Mouse (Mus musculus) stomach, postnatal 0 days (tissue): ENCODE results near the gene Akap3. TPM values are rescaled to one million over a fixed set of nuclear protein-coding genes. Genes with fewer than 3 reads are reported as not detected.
A peak's percentile ranks its signal among the peaks of the same experiment; 100 is the strongest.

Experiments used
- ATAC-seq: fragments of 200-750 bp; cut with Nextera tagmentation; 2 replicates; pipeline ENCODE4 v1.8.0; 2017; ENCODE audit not compliant: low FRiP score, low TSS enrichment
- DNase-seq: peaks from one replicate; pipeline ENCODE4 v3.0.0-alpha.2; 2016; ENCODE audit warnings: low spot score
- H3K27ac ChIP-seq: fragments of 300-500 bp; sonication (generic); replicated peaks from 2 replicates; pipeline ENCODE4 v1.5.1; 2014; ENCODE audit warnings: mild to moderate bottlenecking, control low read depth
- H3K27me3 ChIP-seq: fragments of 300-500 bp; sonication (generic); 2 replicates; pipeline ENCODE4 v1.6.1; 2014; ENCODE audit warnings: low read length; ENCODE audit not compliant: control insufficient read depth, insufficient read depth
- H3K36me3 ChIP-seq: fragments of 300-500 bp; sonication (generic); 2 replicates; pipeline ENCODE4 v1.6.1; 2014; ENCODE audit warnings: low read length, mixed read lengths; ENCODE audit not compliant: control insufficient read depth, insufficient read depth
- H3K4me1 ChIP-seq: fragments of 300-500 bp; sonication (generic); replicated peaks from 2 replicates; pipeline ENCODE4 v1.6.1; 2014; ENCODE audit warnings: antibody characterized with exemption; ENCODE audit not compliant: control insufficient read depth, insufficient read depth
- H3K4me2 ChIP-seq: fragments of 300-500 bp; sonication (generic); replicated peaks from 2 replicates; pipeline ENCODE4 v1.6.1; 2014; ENCODE audit warnings: low read depth, mild to moderate bottlenecking, control low read depth, moderate library complexity
- H3K4me3 ChIP-seq: fragments of 300-500 bp; sonication (generic); 2 replicates; pipeline ENCODE4 v1.5.1; 2014; ENCODE audit warnings: low read depth, low read length, control low read depth
- H3K9ac ChIP-seq: fragments of 300-500 bp; sonication (generic); 2 replicates; pipeline ENCODE4 v1.6.1; 2014; ENCODE audit warnings: mild to moderate bottlenecking, low read length, control low read depth, mixed read lengths
- H3K9me3 ChIP-seq: fragments of 300-500 bp; sonication (generic); 2 replicates; pipeline ENCODE4 v1.6.1; 2016; ENCODE audit warnings: low read length; ENCODE audit not compliant: control insufficient read depth
- CTCF ChIP-seq: IDR thresholded peaks from 2 replicates; pipeline ENCODE4 v1.5.1; 2016; ENCODE audit warnings: antibody characterized with exemption, low read depth, mild to moderate bottlenecking, moderate library complexity
- EP300 ChIP-seq: optimal IDR thresholded peaks from 2 replicates; pipeline ENCODE3; 2016; ENCODE audit warnings: antibody characterized with exemption
- WGBS: fragments of 180-500 bp; shearing (Covaris S2); extraction: QIAGEN DNeasy Blood & Tissue Kit; methylation state at CpG from one replicate; pipeline ENCODE4 v1.1.7; 2014; 5-methylcytosine and 5-hydroxymethylcytosine counted together
- polyA plus RNA-seq: library from polyadenylated mRNA; unstranded; fragments of >200 nt; fragmentation: Nextera tagmentation; extraction: Ambion mirVana; gene quantifications from 2 replicates; pipeline ENCODE4 v1.2.1, GENCODE M21; 2015

The Akap3 gene
- polyA plus RNA-seq, 1 experiment from 2014 or later, result not detected

DNA sequence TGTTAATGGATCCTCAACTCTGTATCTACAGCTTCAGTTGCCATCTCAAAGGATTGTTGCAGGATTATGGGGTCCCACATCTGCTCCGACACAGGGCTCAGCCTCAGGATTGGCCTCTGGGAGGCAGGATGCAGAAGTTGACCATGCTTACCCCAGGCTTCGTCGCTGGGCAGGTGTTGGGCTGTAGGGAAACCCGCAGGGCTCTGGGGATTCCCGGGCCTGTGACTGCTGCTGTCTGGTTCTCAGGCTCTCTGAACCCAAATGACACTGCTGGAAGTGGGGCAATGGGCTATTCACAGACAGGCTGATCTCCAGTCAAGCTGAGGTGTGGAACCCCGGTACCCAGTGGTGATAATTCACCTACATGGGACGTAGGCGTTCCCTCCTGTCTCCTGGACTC is 36.6 kb upstream of the Akap3 start:
- no peak for TF ChIP-seq EP300
- TF ChIP-seq CTCF, result no peak
- Histone ChIP-seq H3K27ac (no peak overlapping the region), H3K4me1 (no peaks in the 10 kb centered on the region), H3K36me3 (peaks cover 2% of the 10 kb centered on the region; the same call in 1 of the 2 replicates), H3K4me2 (no peak overlapping the region), H3K9ac (no peak overlapping the region), H3K9me3 (no peaks in the 10 kb centered on the region), H3K4me3 (no peak overlapping the region), H3K27me3 (no peaks in the 10 kb centered on the region)
- ATAC-seq (no peak), DNase-seq (no peak)
- WGBS, result 87% methylated on average over 8 of the region's 8 CpGs

DNA sequence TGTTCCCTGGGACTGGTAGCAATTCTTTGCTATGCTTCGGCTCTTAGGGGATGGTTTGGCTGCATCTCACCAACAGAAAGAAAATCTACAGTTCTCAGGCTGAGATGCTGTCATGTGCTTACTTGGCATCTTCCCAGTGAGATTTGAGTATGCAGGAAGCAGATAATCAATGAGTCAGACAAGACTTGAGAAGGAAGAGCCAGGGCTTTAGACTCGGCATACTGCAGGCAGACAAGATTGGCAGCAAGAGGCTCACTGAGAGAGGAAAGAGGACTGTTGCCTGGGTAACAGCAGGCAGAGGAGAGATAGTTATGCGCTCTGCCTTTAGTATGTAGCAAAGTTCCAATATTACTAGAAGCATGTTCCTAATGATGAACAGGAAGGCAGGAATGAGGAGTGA is 29.8 kb upstream of the Akap3 start:
- H3K9ac ChIP-seq, result no peak overlapping the region
- ATAC-seq, result no peak

DNA sequence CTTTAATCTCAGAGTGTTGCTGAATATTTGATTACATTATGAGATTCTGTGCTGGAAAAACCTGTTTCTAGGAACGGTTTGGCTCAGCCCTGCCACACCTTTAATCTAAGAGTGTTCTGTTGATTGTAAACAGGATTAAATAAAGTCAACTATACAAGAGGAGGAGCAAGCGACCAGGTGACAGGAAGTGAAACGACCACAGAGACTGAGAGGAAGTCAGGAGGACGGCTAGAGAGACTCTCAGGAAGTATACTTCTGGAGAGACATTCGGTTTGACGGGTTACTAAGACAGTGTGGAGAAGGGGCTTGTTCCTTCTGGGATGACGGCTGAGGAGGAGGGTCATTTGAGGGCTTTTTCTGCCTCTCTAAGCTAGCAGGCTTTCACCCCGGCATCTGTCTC is 16.3 kb upstream of the Akap3 start:
- WGBS, result 85% methylated on average over 8 of the region's 8 CpGs
- H3K4me1 ChIP-seq, result no peaks in the 10 kb centered on the region
- H3K27me3 ChIP-seq, result no peaks in the 10 kb centered on the region
- DNase-seq (no peak), ATAC-seq (no peak)
- no peak overlapping the region for H3K9ac ChIP-seq
- TF ChIP-seq CTCF (no peak), EP300 (no peak)
- no peak overlapping the region for H3K4me2 ChIP-seq
- H3K4me3 ChIP-seq, result no peak overlapping the region
- H3K9me3 ChIP-seq, result no peaks in the 10 kb centered on the region
- peaks cover 41% of the 10 kb centered on the region for H3K36me3 ChIP-seq
- no peak overlapping the region for H3K27ac ChIP-seq

More for the DNA sequence above, 29.8 kb upstream of the Akap3 start:
- Histone ChIP-seq H3K27ac (no peak overlapping the region), H3K9me3 (no peaks in the 10 kb centered on the region), H3K4me3 (no peak overlapping the region), H3K36me3 (peaks cover 37% of the 10 kb centered on the region), H3K27me3 (no peaks in the 10 kb centered on the region), H3K4me2 (no peak overlapping the region), H3K4me1 (no peaks in the 10 kb centered on the region)
- no peak for DNase-seq
- 85% methylated on average over 3 of the region's 3 CpGs for WGBS
- TF ChIP-seq EP300, result no peak
- TF ChIP-seq CTCF, result no peak

DNA sequence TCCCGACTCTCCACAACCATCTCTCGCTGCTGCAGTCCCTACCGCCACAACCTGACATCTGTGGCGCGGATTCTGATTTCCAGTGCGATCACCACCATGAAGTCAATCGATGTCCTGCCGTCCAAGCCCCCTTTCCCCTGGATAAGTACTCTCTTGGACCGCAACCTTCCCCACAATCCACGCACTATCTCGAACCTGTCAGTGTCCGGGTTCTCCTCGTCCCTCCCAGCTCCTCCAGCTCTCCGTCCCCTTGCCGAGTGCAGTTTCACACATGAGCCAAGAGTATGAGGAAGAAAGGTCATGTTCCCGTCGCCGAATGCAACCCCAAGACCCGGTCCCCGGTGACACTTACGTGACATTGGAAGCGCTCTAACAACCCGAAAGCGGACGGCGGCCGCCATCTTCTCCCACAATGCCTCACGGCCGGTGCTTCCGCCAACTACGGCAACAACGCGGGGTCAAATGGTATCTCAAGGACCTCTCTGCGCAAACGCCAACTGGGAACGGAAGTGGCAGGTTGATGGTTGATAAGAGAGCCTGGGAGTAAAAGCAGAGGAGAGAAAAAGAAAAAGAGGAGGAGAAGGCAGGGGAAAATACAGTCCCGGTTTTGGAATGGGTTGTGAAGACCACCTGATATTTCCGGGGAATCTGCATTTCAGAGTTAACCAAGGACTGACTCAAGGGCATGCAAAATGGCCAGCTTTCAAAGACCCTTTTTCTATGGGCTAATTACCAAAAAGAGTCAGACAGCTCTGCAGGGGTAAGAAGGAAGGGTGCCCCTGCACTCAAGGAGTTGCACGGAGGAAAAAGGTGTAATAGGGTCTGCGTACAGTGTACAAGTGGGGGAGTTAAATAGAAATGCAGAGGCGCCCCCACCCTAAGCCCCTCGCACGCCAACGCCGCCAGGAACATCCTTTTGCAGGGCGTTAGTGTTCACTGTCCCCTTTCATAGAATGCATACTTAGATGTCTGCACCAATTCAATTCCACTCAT is 3.9 kb upstream of the Akap3 start, which contains the start of gene Ndufa9:
TSS of gene Ndufa9 (minus strand) at position 425 of the 993 bp plus-strand sequence.
- Histone ChIP-seq H3K27ac (peak within 1 kb of the TSS; percentile 63), H3K9ac (peak within 1 kb of the TSS; percentile 88), H3K4me1 (peaks cover 5% of the 10 kb centered on the region), H3K27me3 (no peaks in the 10 kb centered on the region), H3K36me3 (no peaks in the 10 kb centered on the region), H3K4me2 (peak within 1 kb of the TSS; percentile 84), H3K4me3 (peak within 1 kb of the TSS; percentile 86), H3K9me3 (no peaks in the 10 kb centered on the region)
- ATAC-seq (peak; percentile 91), DNase-seq (peak; percentile 93)
- 8% methylated on average over 46 of the region's 46 CpGs for WGBS
- TF ChIP-seq EP300 (no peak), CTCF (no peak)

DNA sequence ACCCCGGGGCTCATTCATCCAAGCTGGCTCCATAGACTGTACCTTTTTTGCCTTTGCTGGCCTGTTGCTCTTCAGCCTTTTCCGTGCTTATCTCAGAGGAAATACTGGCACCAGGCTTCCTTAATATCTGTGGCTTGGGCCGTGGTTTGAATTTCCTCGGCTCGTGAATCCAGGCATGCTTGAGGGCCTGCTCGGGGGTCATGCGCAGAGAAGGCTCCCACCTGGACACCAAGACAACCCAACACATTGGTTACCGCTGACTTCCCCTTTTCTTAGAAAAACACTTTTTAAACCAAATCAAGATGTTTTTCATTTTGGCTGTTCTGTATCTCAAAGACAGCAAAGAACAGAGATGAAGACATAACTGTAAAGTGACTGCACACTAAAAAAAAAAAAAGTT is 24.2 kb downstream of the Akap3 start:
- H3K36me3 ChIP-seq, result no peaks in the 10 kb centered on the region
- no peak overlapping the region for H3K4me3 ChIP-seq
- no peaks in the 10 kb centered on the region for H3K27me3 ChIP-seq
- TF ChIP-seq EP300 (no peak), CTCF (no peak)
- H3K27ac ChIP-seq, result no peak overlapping the region
- H3K4me2 ChIP-seq, result no peak overlapping the region
- H3K9me3 ChIP-seq, result no peaks in the 10 kb centered on the region
- H3K9ac ChIP-seq, result no peak overlapping the region
- no peaks in the 10 kb centered on the region for H3K4me1 ChIP-seq
- no peak for DNase-seq
- 78% methylated on average over 8 of the region's 8 CpGs for WGBS
- no peak for ATAC-seq

DNA sequence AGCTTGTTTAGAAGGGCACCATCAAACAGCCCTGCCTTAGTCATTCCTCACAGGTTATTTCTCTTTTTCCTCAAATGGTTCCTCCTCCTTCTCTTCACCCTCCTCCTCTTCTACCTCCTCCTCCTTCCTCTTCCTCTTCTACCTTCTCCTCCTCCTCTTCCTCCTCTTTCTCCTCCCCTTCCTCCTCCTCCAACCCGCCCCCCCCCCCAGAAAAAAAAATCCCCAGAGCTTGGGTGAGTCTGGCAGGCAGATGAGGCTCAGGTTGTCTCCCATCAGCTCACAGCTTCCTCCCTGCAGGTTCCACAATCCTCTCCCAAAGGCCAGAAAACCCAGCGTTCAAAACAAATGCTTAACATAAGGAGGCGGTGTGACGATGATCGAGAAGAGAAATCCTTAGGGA is 54.5 kb downstream of the Akap3 start:
- H3K4me1 ChIP-seq, result no peaks in the 10 kb centered on the region
- H3K4me2 ChIP-seq, result no peak overlapping the region
- ATAC-seq (no peak), DNase-seq (no peak)
- TF ChIP-seq EP300 (no peak), CTCF (no peak)
- no peak overlapping the region for H3K27ac ChIP-seq
- 76% methylated on average over 4 of the region's 5 CpGs for WGBS
- no peaks in the 10 kb centered on the region for H3K27me3 ChIP-seq
- no peak overlapping the region for H3K4me3 ChIP-seq
- H3K9me3 ChIP-seq, result no peaks in the 10 kb centered on the region
- no peak overlapping the region for H3K9ac ChIP-seq
- H3K36me3 ChIP-seq, result no peaks in the 10 kb centered on the region
